Mouse (Mus musculus) colon, adult 2 months (tissue): ENCODE data around the gene Ces2f. TPM values are rescaled to one million over a fixed set of nuclear protein-coding genes. Genes with fewer than 3 reads are reported as not detected.

Experiments used
- polyA plus RNA-seq: library from polyadenylated mRNA; depleted of rRNA; stranded (reverse); fragments of >200 nt; gene quantifications from 2 replicates; pipeline ENCODE4 v1.2.3, GENCODE M21; 2012; rRNA removed

Gene Ces2f
- 0.15 and 0.16 TPM in 2 replicates for polyA plus RNA-seq

GRCm38 (mm10) chr8:104947056-104947455 lies at the start of gene Ces2f:
Gene Ces2f (plus strand): TSS chr8:104947356.

DNA sequence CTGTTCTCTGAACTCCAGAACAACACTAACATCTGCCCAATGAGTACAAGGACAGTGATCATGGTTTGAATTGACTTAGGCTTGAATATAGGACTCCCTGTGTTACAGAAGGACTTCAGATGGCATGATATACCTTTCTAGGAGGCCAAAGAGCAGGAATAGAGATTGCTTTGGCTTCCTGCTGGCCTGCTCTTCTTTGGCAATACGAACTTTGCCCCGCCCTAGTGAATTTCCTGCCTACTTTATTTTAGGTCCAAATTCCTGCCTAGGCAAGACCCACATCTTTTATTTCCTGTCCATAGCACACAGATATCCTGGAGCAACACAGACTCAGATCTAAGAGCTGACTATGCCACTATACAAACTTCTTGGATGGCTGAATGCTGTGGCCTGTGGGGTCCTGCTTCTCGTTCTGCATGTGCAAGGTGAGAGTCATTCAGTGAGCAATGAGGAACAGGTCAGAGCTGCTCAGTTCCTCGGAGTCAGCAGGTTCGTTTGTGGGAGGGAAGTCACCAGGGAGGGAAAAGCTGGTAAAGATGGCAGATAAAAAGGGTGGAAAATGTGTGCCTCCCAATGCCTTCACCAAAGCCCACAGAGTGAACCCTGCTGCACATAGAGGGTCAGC lies 21.1 kb upstream of the Ces2f start, which contains the start of gene Ces2e:
TSS of gene Ces2e (plus strand) at position 289 of the 625 bp plus-strand sequence.

DNA sequence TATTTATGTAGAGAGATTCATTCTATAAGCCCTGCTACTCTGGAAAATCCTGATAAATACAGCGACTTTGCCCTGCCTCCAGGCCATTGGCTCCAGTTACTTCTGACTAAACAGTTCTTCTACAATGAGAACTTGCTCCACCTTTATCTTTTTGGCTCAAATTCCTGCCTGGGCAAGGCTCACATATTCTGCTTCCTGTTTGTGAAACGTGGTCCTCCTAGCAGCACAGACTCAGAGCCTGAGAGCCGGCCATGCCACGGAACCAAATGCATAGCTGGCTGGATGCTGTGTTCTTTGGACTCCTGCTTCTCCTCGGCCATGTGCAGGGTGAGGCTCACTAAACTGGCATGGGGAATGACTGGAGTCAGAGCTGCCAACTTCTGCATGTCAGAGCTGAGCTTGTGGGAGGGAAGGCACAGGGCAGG lies 14.4 kb downstream of the Ces2f start, which contains the start of gene Ces2g:
TSS of gene Ces2g (plus strand) at position 182 of the 425 bp plus-strand sequence.

DNA sequence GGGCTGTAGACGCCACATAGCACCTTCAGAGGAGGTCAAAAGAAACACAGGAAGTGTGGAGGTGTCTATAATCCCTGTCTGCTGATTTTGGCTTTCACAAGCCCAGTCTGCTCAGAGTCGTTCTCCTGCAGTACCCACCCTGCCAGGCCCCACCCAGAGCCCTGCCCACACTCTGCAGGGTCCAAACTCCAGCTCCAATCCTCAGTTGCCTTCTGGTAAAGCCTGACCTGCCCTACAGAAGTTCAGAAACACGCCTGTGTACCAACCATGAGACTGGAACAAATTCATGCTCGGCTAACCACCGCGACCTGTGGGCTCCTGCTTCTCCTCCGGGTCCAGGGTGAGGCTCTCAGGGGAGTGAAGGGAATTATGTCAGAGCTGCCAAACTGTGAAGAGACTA lies 53.4 kb downstream of the Ces2f start, which contains the start of gene Ces2h:
TSS of gene Ces2h (plus strand) at position 268 of the 400 bp plus-strand sequence.

Other genes with a start within 250 kb of the Ces2f start
- gene Ces2a, start 213.4 kb upstream of the Ces2f start, polyA plus RNA-seq, result 196 and 272 TPM in 2 replicates
- gene Ces2b, start 115.8 kb upstream of the Ces2f start, polyA plus RNA-seq, result 3.7 and 7.7 TPM in 2 replicates
- gene Ces2c, start 100.3 kb upstream of the Ces2f start, polyA plus RNA-seq, result 229 and 275 TPM in 2 replicates
- 130 and 172 TPM in 2 replicates for gene Ces2e, start 21.1 kb upstream of the Ces2f start, polyA plus RNA-seq
- 7.1 and 11.1 TPM in 2 replicates for gene Ces2g, start 14.4 kb downstream of the Ces2f start, polyA plus RNA-seq
- gene Ces2h, start 53.5 kb downstream of the Ces2f start, polyA plus RNA-seq, result 0.15 and 0.19 TPM in 2 replicates
- gene Ces3a, start 101.2 kb downstream of the Ces2f start, polyA plus RNA-seq, result not detected in 2 replicates
- 0.07 TPM in 1 of 2 replicates, not detected in the other for gene Ces3b, start 136.4 kb downstream of the Ces2f start, polyA plus RNA-seq
- gene Ces4a, start 184.4 kb downstream of the Ces2f start, polyA plus RNA-seq, result not detected in 2 replicates
- 6.9 and 10.0 TPM in 2 replicates for gene Cbfb, start 223.3 kb downstream of the Ces2f start, polyA plus RNA-seq